Mouse (Mus musculus): ENCODE results near the gene Rps15.

DNA sequence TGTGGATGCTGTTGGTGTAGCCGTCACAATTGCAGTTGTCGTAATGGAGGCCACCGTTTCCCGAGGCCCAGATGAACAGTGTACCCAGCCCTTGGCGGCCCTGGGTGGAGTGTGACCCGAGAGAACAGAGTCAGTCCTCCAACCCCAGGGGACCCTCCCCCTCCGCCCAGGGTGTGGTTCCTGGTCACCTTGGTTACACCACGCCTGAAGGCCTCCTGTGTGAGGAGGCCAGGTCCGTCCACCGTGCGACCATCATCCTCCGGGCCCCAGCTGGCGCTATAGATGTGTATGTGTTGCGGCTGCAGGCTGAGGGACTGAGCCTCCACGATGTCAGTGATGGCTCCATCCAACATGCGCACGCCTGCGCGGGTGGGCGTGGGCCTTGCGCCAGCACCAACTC is 32.8 kb downstream of the Rps15 start:
- TF ChIP-seq CTCF (IDR thresholded peaks at IDR 0.05; ENCODE audit: extremely low read depth, insufficient read depth, insufficient read length, insufficient replicate concordance) (no peak), POLR2A (IDR thresholded peaks at IDR 0.05; ENCODE audit: low read depth, low read length) (no peak)

Measured in spleen, adult 2 months (tissue).